Mouse (Mus musculus): ENCODE data around the gene Prom1. TPM values are rescaled to one million over a fixed set of nuclear protein-coding genes. Genes with fewer than 3 reads are reported as not detected.

Gene Prom1
- total and polyA plus RNA-seq, 3 experiments, result not detected

DNA sequence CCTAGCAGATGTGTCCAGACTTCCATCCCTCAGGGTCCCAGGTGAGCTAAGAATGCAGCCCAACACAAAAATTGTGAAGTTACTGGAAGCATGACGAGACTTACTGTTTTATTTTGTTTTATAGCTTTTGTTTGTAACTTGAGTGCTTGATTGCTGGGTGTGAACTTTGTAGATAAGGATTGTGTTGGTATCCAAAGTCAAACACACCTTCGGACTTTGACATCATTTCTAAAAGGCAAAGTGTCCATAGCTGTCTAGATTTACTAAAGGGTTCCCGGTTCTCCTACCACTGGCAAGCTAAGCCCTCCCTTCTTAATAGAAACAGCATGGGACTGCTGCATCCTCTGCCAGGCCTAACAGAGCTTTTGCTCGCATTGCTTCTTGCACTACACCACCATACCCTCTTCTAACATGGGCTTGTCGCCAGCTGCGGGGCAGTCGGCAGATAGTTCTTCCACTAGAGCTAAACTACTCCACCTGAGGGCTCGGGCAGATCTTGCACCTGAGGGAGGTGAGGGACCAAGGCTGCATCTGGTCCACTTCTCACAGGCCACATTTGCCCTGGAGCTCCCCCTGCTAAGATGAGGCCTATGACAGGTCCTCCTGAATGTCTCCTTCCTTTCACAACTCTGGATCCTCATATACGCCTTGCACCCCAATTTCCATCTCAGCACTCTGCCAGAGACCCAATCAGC, 103.4 kb downstream of the Prom1 start:
- H3K9ac ChIP-seq (ENCODE audit: control insufficient read depth, low read depth, low read length, poor library complexity, severe bottlenecking), result no peak overlapping the region
- H3K4me1 ChIP-seq (ENCODE audit: control insufficient read depth in 1 of 2, insufficient read depth in 2 of 2, low read length in 2 of 2), result no peaks in the 10 kb centered on the region
- no peaks in the 10 kb centered on the region for H3K27me3 ChIP-seq (ENCODE audit: control insufficient read depth in 1 of 2, insufficient read depth in 2 of 2, low read length in 2 of 2)
- no peak for TF ChIP-seq HCFC1 (IDR thresholded peaks at IDR 0.05; ENCODE audit: low read depth, low read length)
- no peak for TF ChIP-seq MYC (IDR thresholded peaks at IDR 0.05; ENCODE audit: low read depth, low read length)
- TF ChIP-seq JUND (IDR thresholded peaks at IDR 0.05; ENCODE audit: low read depth, low read length), result no peak
- TF ChIP-seq BHLHE40 (IDR thresholded peaks at IDR 0.05; ENCODE audit: borderline replicate concordance, low read depth, low read length), result no peak
- TF ChIP-seq TAL1 (IDR thresholded peaks at IDR 0.05; ENCODE audit: low read length), result no peak
- TF ChIP-seq TBP (IDR thresholded peaks at IDR 0.05; ENCODE audit: low read depth, low read length), result no peak
- TF ChIP-seq RCOR1 (IDR thresholded peaks at IDR 0.05; ENCODE audit: low read depth, low read length), result no peak
- no peak for TF ChIP-seq POLR2AphosphoS2 (IDR thresholded peaks at IDR 0.05; ENCODE audit: low read length)
- TF ChIP-seq MAZ (IDR thresholded peaks at IDR 0.05; ENCODE audit: low read depth, low read length), result no peak
- TF ChIP-seq ZKSCAN1 (IDR thresholded peaks at IDR 0.05; ENCODE audit: low read depth, low read length), result no peak
- TF ChIP-seq UBTF (IDR thresholded peaks at IDR 0.05; ENCODE audit: borderline replicate concordance, insufficient read depth, low read depth, low read length), result no peak
- TF ChIP-seq MEF2A (IDR thresholded peaks at IDR 0.05; ENCODE audit: extremely low read depth, insufficient replicate concordance, low read depth, low read length, poor library complexity, severe bottlenecking), result no peak
- TF ChIP-seq ZMIZ1 (IDR thresholded peaks at IDR 0.05; ENCODE audit: low read depth, low read length), result no peak
- no peak for TF ChIP-seq POLR2AphosphoS5 (IDR thresholded peaks at IDR 0.05; ENCODE audit: borderline replicate concordance, low read depth, low read length)
- no peak for TF ChIP-seq CHD1 (IDR thresholded peaks at IDR 0.05; ENCODE audit: low read depth, low read length)
- TF ChIP-seq GATA1 (IDR thresholded peaks at IDR 0.05; ENCODE audit: low read depth, low read length), result no peak
- no peak for TF ChIP-seq MAX (IDR thresholded peaks at IDR 0.05; ENCODE audit: low read length)
- no peaks in the 10 kb centered on the region for H3K79me2 ChIP-seq (ENCODE audit: control insufficient read depth, insufficient read depth, low read length, poor library complexity)
- H3K36me3 ChIP-seq (ENCODE audit: control insufficient read depth in 1 of 2, insufficient read depth in 2 of 2, low read length in 2 of 2), result no peaks in the 10 kb centered on the region
- H3K27ac ChIP-seq (ENCODE audit: control insufficient read depth, low read depth, low read length), result no peak overlapping the region
- no peaks in the 10 kb centered on the region for H3K9me3 ChIP-seq (replicated peaks; ENCODE audit: insufficient read depth, low read length)
- DNase-seq (ENCODE audit: low read depth, low spot score), result no peak
- H3K4me3 ChIP-seq (ENCODE audit: control insufficient read depth in 1 of 2, insufficient read depth in 1 of 2, low read depth in 2 of 2, low read length in 2 of 2), result no peak overlapping the region

DNA sequence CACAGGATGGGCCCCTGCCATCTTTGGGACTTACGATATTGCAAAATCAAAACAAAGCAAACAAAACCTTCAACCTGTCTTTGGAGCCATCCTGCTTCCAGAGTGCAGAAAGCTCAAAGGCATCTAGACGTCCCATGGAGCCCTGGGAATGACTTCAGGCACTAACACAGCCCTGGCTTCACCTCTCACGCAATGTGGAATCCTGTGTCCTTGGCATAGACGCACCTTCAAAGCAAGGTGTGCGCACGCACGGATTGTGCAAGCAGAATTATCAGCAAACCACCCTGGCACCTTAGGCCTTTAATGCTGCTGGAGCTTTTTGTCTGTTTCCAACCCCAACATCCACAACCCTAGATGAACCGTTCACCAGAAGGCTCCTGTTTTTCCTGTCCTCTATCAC, 104.2 kb downstream of the Prom1 start:
- Histone ChIP-seq H3K9me3 (replicated peaks; ENCODE audit: insufficient read depth, low read length) (no peaks in the 10 kb centered on the region), H3K9ac (ENCODE audit: control insufficient read depth, low read depth, low read length, poor library complexity, severe bottlenecking) (no peak overlapping the region), H3K4me1 (ENCODE audit: control insufficient read depth in 1 of 2, insufficient read depth in 2 of 2, low read length in 2 of 2) (no peaks in the 10 kb centered on the region), H3K4me3 (ENCODE audit: control insufficient read depth in 1 of 2, insufficient read depth in 1 of 2, low read depth in 2 of 2, low read length in 2 of 2) (no peak overlapping the region), H3K27ac (ENCODE audit: control insufficient read depth, low read depth, low read length) (no peak overlapping the region), H3K36me3 (ENCODE audit: control insufficient read depth in 1 of 2, insufficient read depth in 2 of 2, low read length in 2 of 2) (no peaks in the 10 kb centered on the region), H3K79me2 (ENCODE audit: control insufficient read depth, insufficient read depth, low read length, poor library complexity) (no peaks in the 10 kb centered on the region), H3K27me3 (ENCODE audit: control insufficient read depth in 1 of 2, insufficient read depth in 2 of 2, low read length in 2 of 2) (no peaks in the 10 kb centered on the region)
- no peak for DNase-seq (ENCODE audit: low read depth, low spot score)
- TF ChIP-seq SIN3A (IDR thresholded peaks at IDR 0.05; ENCODE audit: low read length), result no peak
- TF ChIP-seq SMC3 (IDR thresholded peaks at IDR 0.05; ENCODE audit: low read depth, low read length), result no peak
- no peak for TF ChIP-seq MYB (IDR thresholded peaks at IDR 0.05; ENCODE audit: low read depth, low read length)
- TF ChIP-seq KAT2A (conservative IDR thresholded peaks at IDR 0.05; ENCODE audit: low read depth, low read length), result no peak
- no peak for TF ChIP-seq TCF12 (IDR thresholded peaks at IDR 0.05; ENCODE audit: low read depth, low read length)
- TF ChIP-seq CTCF (IDR thresholded peaks at IDR 0.05 in 2 of 3, conservative IDR thresholded peaks at IDR 0.05 in 1 of 3; ENCODE audit: control insufficient read depth in 1 of 3, insufficient read depth in 1 of 3, low read depth in 2 of 3, low read length in 3 of 3, poor library complexity in 1 of 3, severe bottlenecking in 1 of 3), result no peak
- TF ChIP-seq ZNF384 (IDR thresholded peaks at IDR 0.05; ENCODE audit: low read depth, low read length), result no peak
- no peak for TF ChIP-seq USF2 (IDR thresholded peaks at IDR 0.05; ENCODE audit: borderline replicate concordance in 1 of 2, insufficient read depth in 1 of 2, low read depth in 1 of 2, low read length in 2 of 2)
- no peak for TF ChIP-seq GATA1 (IDR thresholded peaks at IDR 0.05; ENCODE audit: low read depth, low read length)
- no peak for TF ChIP-seq NRF1 (IDR thresholded peaks at IDR 0.05; ENCODE audit: insufficient read depth, low read depth, low read length, poor library complexity, severe bottlenecking)
- no peak for TF ChIP-seq MAFK (IDR thresholded peaks at IDR 0.05; ENCODE audit: borderline replicate concordance, low read depth, low read length)
- TF ChIP-seq ZMIZ1 (IDR thresholded peaks at IDR 0.05; ENCODE audit: low read depth, low read length), result no peak
- no peak for TF ChIP-seq MEF2A (IDR thresholded peaks at IDR 0.05; ENCODE audit: extremely low read depth, insufficient replicate concordance, low read depth, low read length, poor library complexity, severe bottlenecking)
- TF ChIP-seq MXI1 (IDR thresholded peaks at IDR 0.05; ENCODE audit: low read depth, low read length), result no peak
- TF ChIP-seq BHLHE40 (IDR thresholded peaks at IDR 0.05; ENCODE audit: borderline replicate concordance, low read depth, low read length), result no peak
- TF ChIP-seq POLR2A (IDR thresholded peaks at IDR 0.05; ENCODE audit: control insufficient read depth in 1 of 2, insufficient read depth in 1 of 2, low read depth in 1 of 2, low read length in 2 of 2, poor library complexity in 1 of 2), result no peak
- no peak for TF ChIP-seq TBP (IDR thresholded peaks at IDR 0.05; ENCODE audit: low read depth, low read length)
- no peak for TF ChIP-seq RAD21 (IDR thresholded peaks at IDR 0.05; ENCODE audit: low read depth, low read length)
- TF ChIP-seq POLR2AphosphoS2 (IDR thresholded peaks at IDR 0.05; ENCODE audit: low read length), result no peak
- TF ChIP-seq MAX (IDR thresholded peaks at IDR 0.05; ENCODE audit: low read length), result no peak
